Mouse (Mus musculus) CH12.LX (cell line): ENCODE results near the gene Lca5l.

Experiments
- CHD1 ChIP-seq: IDR thresholded peaks from 2 replicates; pipeline ENCODE4 v1.6.1; 2012; ENCODE audit warnings: low read depth, low read length, improper control_type of control experiment, inconsistent platforms
- CTCF ChIP-seq, 2 experiments: IDR thresholded peaks in 1 of 2; conservative IDR thresholded peaks in 1 of 2; 2 replicates each; pipeline ENCODE4 v1.5.1; 2011 to 2012; ENCODE audit warnings: low read depth in 2 of 2, low read length in 2 of 2, improper control_type of control experiment in 1 of 2, inconsistent platforms in 1 of 2, mild to moderate bottlenecking in 1 of 2, moderate library complexity in 1 of 2
- NRF1 ChIP-seq: IDR thresholded peaks from 2 replicates; pipeline ENCODE4 v1.6.1; 2014; ENCODE audit warnings: low read depth, mild to moderate bottlenecking, inconsistent platforms, low read length, improper control_type of control experiment, moderate library complexity
- POLR2A ChIP-seq: IDR thresholded peaks from 2 replicates; pipeline ENCODE4 v1.6.1; 2011; ENCODE audit warnings: low read depth, mild to moderate bottlenecking, improper control_type of control experiment, low read length
- POLR2AphosphoS2 ChIP-seq: IDR thresholded peaks from 2 replicates; pipeline ENCODE4 v1.6.1; 2011; ENCODE audit warnings: low read depth, low read length, improper control_type of control experiment

GRCm38 (mm10) chr16:96200702-96201028 is 8.6 kb upstream of the Lca5l start:
- TF ChIP-seq CTCF (conservative IDR thresholded peaks at IDR 0.05 in 1 of 2, IDR thresholded peaks at IDR 0.05 in 1 of 2; ENCODE audit: low read depth in 2 of 2, low read length in 2 of 2) (no peak), NRF1 (no peak), CHD1 (no peak), POLR2AphosphoS2 (no peak), POLR2A (no peak)
